Mouse (Mus musculus) c-Kit-positive CD71-positive TER-119-negative erythroid progenitor cells, embryonic 14.5 days (primary cell): Measurements from ENCODE around the gene Cpeb2.

ENCODE experiments used
- DNase-seq: peaks from one replicate; pipeline ENCODE4 v3.0.0-alpha.2; 2013; ENCODE audit warnings: low read depth

Gene Cpeb2

DNA sequence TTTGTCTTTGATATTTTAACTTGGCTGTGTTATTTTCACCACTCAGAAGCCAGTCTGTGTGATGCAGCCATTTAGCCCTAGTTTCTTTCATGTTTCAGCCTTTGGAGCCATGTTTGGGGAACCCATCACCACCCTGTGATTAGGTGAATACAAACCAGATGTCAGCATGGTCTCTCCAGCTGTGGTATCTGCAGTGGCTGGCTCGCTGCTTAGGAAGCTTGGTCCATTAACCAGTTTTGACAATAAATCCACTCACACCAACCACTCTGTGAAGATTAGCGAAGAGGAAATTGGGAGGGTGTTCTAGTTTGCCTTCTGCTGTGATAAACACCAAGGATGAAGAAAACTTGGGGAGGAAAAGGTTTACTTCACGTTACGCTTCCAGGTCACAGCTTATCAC, 92.6 kb downstream of the Cpeb2 start:
- DNase-seq = no peak

DNA sequence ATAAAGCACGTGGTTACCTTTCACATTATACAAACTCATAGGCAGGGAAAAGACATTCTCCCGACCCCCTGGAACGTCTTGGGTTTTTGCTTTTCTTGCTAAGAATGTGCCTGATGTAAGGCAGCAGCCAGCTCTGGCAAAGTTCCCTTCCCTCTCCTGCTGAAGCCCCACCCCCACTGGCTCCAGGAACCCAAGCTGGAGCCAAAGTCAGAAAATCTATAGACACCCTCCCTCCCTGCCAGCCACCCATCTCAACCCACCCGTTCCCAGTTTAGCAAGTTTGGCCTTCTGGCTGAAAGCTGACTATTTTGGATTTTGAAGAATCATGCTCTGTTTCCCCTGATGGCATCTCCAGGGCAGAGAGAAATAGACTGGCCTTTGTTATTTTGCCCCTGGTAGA, 95.6 kb downstream of the Cpeb2 start:
- DNase-seq = no peak

DNA sequence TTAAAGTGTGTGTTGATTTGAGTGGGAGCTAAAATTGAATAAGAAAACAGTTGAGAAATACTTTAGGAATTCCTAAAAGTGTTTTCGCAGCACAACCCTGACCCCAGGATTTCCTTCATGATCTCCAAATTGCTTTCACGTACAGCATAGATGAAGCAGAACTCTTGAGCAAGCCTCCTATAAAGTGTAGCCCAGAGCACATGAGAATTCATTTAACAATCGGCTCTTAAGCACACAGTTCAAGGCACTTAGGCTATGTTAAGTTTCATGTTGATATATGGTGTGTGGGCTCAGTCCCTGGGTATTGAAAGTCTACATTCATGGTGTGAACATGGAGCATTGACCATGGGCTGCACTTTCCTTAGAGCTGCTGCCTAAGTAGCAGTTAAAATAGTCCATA, 97.3 kb downstream of the Cpeb2 start:
- no peak for DNase-seq

DNA sequence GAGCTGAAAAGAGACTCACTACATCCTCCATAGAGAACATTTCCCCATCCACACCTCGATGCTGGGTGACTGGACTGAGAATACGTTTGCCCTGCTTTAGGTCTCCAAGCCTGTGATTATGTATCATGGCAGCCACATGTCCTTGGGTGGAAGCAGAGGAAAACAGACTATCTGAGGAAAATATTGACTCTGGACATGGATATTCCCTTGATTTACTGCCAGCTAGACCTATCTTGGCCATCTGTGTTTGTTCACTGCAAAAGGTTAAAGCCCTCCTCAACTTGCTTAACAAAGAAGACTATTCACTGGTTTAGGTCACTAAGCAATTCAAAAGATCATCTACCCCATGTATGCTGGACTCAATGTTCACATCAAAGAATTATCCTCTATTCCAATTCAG, 101.5 kb downstream of the Cpeb2 start:
- no peak for DNase-seq

DNA sequence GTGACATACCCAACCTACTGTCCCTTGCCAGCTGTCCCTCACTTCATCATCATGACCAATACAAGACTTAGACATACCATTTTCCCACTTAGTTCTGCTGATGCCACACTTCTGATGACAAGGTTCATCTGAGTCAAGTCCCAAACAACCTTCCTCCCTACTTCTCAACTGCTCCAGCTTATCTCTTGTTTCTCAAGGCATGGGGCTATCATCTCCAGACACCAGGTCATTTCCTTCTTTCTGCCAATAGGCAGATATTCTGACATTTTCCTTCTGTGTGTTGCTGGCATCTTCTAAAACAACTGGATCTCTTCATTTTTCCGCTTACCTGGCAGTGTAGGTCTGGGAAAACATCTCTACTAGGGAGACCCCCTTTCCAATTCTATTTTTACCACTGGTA, 104.2 kb downstream of the Cpeb2 start:
- DNase-seq = no peak

DNA sequence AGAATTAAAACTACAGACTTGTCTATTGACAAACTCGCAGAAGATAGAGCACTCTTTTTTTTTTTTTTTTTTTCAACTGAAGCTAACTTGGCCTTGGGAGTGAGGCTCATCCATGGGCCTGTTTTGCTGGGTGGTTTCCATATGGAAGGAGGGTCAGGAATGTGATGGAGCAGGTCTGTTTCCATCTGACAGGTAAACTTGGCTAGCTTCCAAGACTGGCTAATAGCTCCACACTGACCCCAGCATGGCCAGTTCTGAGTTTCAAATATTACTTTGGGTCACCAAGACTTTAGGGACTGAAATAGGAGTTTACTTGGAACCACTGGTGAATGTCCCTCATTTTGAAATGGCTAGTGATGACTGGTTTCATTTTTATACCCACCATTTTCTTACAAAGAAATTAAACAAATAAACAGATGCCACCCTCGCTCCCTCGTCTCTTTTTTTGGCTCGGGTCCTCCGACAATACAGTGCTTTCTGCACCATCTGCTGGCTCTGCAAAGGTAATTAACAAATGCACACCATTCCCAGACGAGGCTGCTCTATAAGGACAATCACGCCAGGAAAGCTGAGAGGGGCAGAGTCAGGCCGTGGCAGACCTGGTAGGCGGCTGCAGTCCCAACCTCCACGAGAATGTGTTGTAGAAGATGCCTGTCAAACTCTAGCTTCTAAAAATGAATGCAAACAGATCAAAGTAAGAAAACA, 106.0 kb downstream of the Cpeb2 start:
- DNase-seq = no peak
